Mouse (Mus musculus) spleen, adult 2 months (tissue): ENCODE measurements around the gene Sec22b.

ENCODE experiments used
- CTCF ChIP-seq: fragments of 200-500 bp; IDR thresholded peaks from 2 replicates; pipeline ENCODE4 v1.5.1; 2011; ENCODE audit warnings: mild to moderate bottlenecking, inconsistent platforms; ENCODE audit not compliant: insufficient read depth, insufficient read length, insufficient replicate concordance; ENCODE audit errors: extremely low read depth
- POLR2A ChIP-seq: fragments of 200-500 bp; IDR thresholded peaks from 2 replicates; pipeline ENCODE4 v1.6.1; 2011; ENCODE audit warnings: low read depth, low read length, inconsistent platforms

GRCm38 (mm10) chr3:97869730-97870129 is 31.3 kb upstream of the Sec22b start:
- TF ChIP-seq POLR2A = no peak
- TF ChIP-seq CTCF = no peak
